Mouse (Mus musculus) ES-Bruce4 (cell line): Measurements from ENCODE around the gene Aff3.

Source experiments
- CTCF ChIP-seq: IDR thresholded peaks from one replicate; pipeline ENCODE4 v1.8.1; 2011; ENCODE audit warnings: low read depth, low read length
- POLR2A ChIP-seq: IDR thresholded peaks from one replicate; pipeline ENCODE4 v1.8.1; 2011; ENCODE audit warnings: low read length; ENCODE audit not compliant: insufficient read depth

- no peak for TF ChIP-seq POLR2A
- no peak for TF ChIP-seq CTCF
These were observed 245.4 kb downstream of the Aff3 start for GRCm38 (mm10) chr1:38419331-38419730.
